Mouse (Mus musculus): Measurements from ENCODE around the gene Vmn1r138.
"Not testable (repeated sequence)": the region's sequence is repeated elsewhere in the genome, so short reads cannot be mapped to it uniquely, and the experiment has no call there.

Vmn1r138 gene

DNA sequence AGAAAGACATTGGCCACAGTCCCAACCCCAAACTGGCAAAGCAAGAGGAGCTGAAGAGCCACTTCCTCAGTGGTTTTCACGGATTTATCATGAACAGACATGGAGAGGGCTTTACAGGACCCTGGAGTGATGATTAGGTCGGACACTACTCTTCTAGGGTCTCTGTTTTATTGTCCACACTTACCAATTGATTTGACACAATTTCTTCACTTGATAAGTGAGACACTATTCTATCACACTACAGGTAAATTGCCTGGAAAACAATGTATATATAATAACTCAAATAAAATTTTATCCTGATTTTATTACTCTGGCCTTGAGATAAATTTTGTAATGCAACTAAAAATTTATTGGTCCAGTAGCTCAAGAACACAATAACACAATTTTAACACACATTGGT lies at the start of gene Vmn1r138:
Vmn1r138 (minus strand) TSS at position 101 of the 400 bp plus-strand sequence.
- DNase-seq = not testable (repeated sequence)

DNA sequence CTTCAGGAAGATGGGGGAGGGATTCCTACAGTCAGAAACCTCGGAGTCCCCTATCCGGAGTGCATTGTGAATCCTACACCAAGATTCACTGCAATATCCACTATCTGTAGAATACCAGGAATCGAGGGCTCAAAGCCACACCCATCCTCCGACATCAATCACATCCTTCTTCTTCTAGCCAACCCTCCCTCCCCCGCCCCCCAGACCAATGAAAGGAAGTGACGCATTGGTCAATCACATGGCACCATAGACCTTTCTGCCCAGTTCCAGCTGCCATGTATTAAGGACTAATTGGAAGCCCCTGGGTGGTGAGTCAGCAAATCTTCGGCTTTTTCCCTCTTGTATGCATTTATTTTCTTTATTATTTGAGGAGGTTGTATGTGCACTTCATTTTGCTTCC lies 40.1 kb upstream of the Vmn1r138 start, which contains the start of gene Vmn1r139:
Vmn1r139 (plus strand) TSS at position 301 of the 400 bp plus-strand sequence.
- not testable (repeated sequence) for DNase-seq

DNA sequence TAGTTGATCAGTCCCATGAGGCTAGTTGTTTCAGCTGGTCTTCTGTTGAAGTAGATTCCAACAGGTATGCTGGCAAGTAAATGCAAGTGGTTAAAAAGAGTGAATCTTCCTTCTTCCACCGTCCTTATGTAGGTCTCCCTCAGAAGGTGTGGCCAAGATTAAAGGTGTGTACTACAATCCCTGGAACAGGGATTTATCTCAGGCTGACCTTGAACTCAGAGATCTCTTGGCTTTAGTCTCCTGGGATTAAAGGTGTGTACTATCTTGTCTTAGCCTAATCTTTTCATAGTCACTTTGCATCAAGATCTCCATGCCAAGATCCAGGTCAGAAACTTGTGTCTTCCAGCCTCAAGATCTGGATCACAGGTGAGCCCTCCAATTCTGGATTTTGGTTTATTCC lies 27.5 kb upstream of the Vmn1r138 start, which contains the start of gene Gm6176:
Gm6176 (minus strand) TSS at position 101 of the 400 bp plus-strand sequence.
- not testable (repeated sequence) for DNase-seq

DNA sequence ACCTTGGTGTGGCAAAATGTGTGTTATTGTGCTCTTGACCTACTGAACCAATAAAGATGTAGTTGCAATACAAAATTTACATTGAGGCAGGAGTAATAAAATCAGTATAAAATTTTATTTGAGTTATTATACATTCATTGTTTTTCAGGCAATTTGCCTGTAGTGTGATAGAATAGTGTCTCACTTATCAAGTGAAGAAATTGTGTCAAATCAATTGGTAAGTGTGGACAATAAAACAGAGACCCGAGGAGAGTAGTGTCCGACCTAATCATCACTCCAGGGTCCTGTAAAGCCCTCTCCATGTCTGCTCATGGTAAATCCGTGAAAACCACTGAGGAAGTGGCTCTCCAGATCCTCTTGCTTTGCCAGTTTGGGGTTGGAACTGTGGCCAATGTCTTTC lies 34.4 kb downstream of the Vmn1r138 start, which contains the start of gene Vmn1r137:
Vmn1r137 (plus strand) TSS at position 301 of the 400 bp plus-strand sequence.
- DNase-seq = not testable (repeated sequence)

Measured in kidney, postnatal 36 days (tissue).